Mouse (Mus musculus): Measurements from ENCODE around the gene Adra1b. TPM values are rescaled to one million over a fixed set of nuclear protein-coding genes. Genes with fewer than 3 reads are reported as not detected.

The Adra1b gene
- total and polyA plus RNA-seq, 3 experiments = 0.11 TPM; not detected in 2

GRCm38 (mm10) chr11:43933480-43933879, 32.5 kb upstream of the Adra1b start:
- H3K27me3 ChIP-seq (ENCODE audit: insufficient read depth, low read length) = peaks cover 2% of the 10 kb centered on the region; the same call in 1 of the 2 replicates
- DNase-seq (ENCODE audit: low spot score) (no peak), ATAC-seq (ENCODE audit: extremely low read depth, insufficient number of reproducible peaks, low FRiP score, poor library complexity, severe bottlenecking) (no peak)
- H3K36me3 ChIP-seq (replicated peaks) = no peaks in the 10 kb centered on the region
- TF ChIP-seq CTCF (IDR thresholded peaks at IDR 0.05; ENCODE audit: low read depth, low read length) = no peak
- no peak overlapping the region for H3K4me3 ChIP-seq (ENCODE audit: low read depth, low read length)
- H3K4me1 ChIP-seq (ENCODE audit: insufficient read depth, low read depth, low read length) = no peaks in the 10 kb centered on the region
- no peaks in the 10 kb centered on the region for H3K9me3 ChIP-seq (replicated peaks)

GRCm38 (mm10) chr11:43933000-43933399, 32.0 kb upstream of the Adra1b start:
- no peak overlapping the region for H3K4me3 ChIP-seq (ENCODE audit: low read depth, low read length)
- no peaks in the 10 kb centered on the region for H3K9me3 ChIP-seq (replicated peaks)
- peaks cover 2% of the 10 kb centered on the region; the same call in 1 of the 2 replicates for H3K27me3 ChIP-seq (ENCODE audit: insufficient read depth, low read length)
- TF ChIP-seq CTCF (IDR thresholded peaks at IDR 0.05; ENCODE audit: low read depth, low read length) (no peak), POLR2AphosphoS5 (IDR thresholded peaks at IDR 0.05; ENCODE audit: insufficient replicate concordance, low read depth, low read length) (no peak), TAL1 (conservative IDR thresholded peaks at IDR 0.05; ENCODE audit: low read depth, low read length) (no peak), GATA1 (IDR thresholded peaks at IDR 0.05; ENCODE audit: borderline replicate concordance, low read length) (no peak), GATA2 (IDR thresholded peaks at IDR 0.05; ENCODE audit: borderline replicate concordance, low read depth, low read length) (no peak)
- no peak for DNase-seq (ENCODE audit: low spot score)
- H3K4me1 ChIP-seq (ENCODE audit: insufficient read depth, low read depth, low read length) = no peaks in the 10 kb centered on the region
- ATAC-seq (ENCODE audit: extremely low read depth, insufficient number of reproducible peaks, low FRiP score, poor library complexity, severe bottlenecking) = no peak
- H3K36me3 ChIP-seq (replicated peaks) = no peaks in the 10 kb centered on the region

- H3K27me3 ChIP-seq (ENCODE audit: insufficient read depth, low read length) = peaks cover 2% of the 10 kb centered on the region; the same call in 1 of the 2 replicates
- TF ChIP-seq GATA1 (IDR thresholded peaks at IDR 0.05; ENCODE audit: borderline replicate concordance, low read length) (no peak), GATA2 (IDR thresholded peaks at IDR 0.05; ENCODE audit: borderline replicate concordance, low read depth, low read length) (no peak), TAL1 (conservative IDR thresholded peaks at IDR 0.05; ENCODE audit: low read depth, low read length) (no peak), POLR2AphosphoS5 (IDR thresholded peaks at IDR 0.05; ENCODE audit: insufficient replicate concordance, low read depth, low read length) (no peak), CTCF (IDR thresholded peaks at IDR 0.05; ENCODE audit: low read depth, low read length) (no peak)
- no peak for DNase-seq (ENCODE audit: low spot score)
- H3K36me3 ChIP-seq (replicated peaks) = no peaks in the 10 kb centered on the region
- no peak overlapping the region for H3K4me3 ChIP-seq (ENCODE audit: low read depth, low read length)
- ATAC-seq (ENCODE audit: extremely low read depth, insufficient number of reproducible peaks, low FRiP score, poor library complexity, severe bottlenecking) = no peak
- H3K9me3 ChIP-seq (replicated peaks) = no peaks in the 10 kb centered on the region
- H3K4me1 ChIP-seq (ENCODE audit: insufficient read depth, low read depth, low read length) = no peaks in the 10 kb centered on the region
Observed at GRCm38 (mm10) chr11:43930191-43930590, 29.2 kb upstream of the Adra1b start.

- DNase-seq (ENCODE audit: low spot score) = no peak
- Histone ChIP-seq H3K9me3 (replicated peaks) (no peaks in the 10 kb centered on the region), H3K36me3 (replicated peaks) (no peaks in the 10 kb centered on the region), H3K4me1 (ENCODE audit: insufficient read depth, low read depth, low read length) (no peaks in the 10 kb centered on the region), H3K27me3 (ENCODE audit: insufficient read depth, low read length) (peaks cover 2% of the 10 kb centered on the region; the same call in 1 of the 2 replicates), H3K4me3 (ENCODE audit: low read depth, low read length) (no peak overlapping the region)
- ATAC-seq (ENCODE audit: extremely low read depth, insufficient number of reproducible peaks, low FRiP score, poor library complexity, severe bottlenecking) = no peak
- TF ChIP-seq GATA1 (IDR thresholded peaks at IDR 0.05; ENCODE audit: borderline replicate concordance, low read length) = no peak
- TF ChIP-seq CTCF (IDR thresholded peaks at IDR 0.05; ENCODE audit: low read depth, low read length) = no peak
- no peak for TF ChIP-seq POLR2AphosphoS5 (IDR thresholded peaks at IDR 0.05; ENCODE audit: insufficient replicate concordance, low read depth, low read length)
- no peak for TF ChIP-seq TAL1 (conservative IDR thresholded peaks at IDR 0.05; ENCODE audit: low read depth, low read length)
- TF ChIP-seq GATA2 (IDR thresholded peaks at IDR 0.05; ENCODE audit: borderline replicate concordance, low read depth, low read length) = no peak
Observed at GRCm38 (mm10) chr11:43929706-43930105, 28.7 kb upstream of the Adra1b start.

GRCm38 (mm10) chr11:43929178-43929577, 28.2 kb upstream of the Adra1b start:
- Histone ChIP-seq H3K36me3 (replicated peaks) (no peaks in the 10 kb centered on the region), H3K27me3 (ENCODE audit: insufficient read depth, low read length) (peaks cover 2% of the 10 kb centered on the region; the same call in 1 of the 2 replicates), H3K9me3 (replicated peaks) (no peaks in the 10 kb centered on the region), H3K4me3 (ENCODE audit: low read depth, low read length) (no peak overlapping the region), H3K4me1 (ENCODE audit: insufficient read depth, low read depth, low read length) (no peaks in the 10 kb centered on the region)
- no peak for TF ChIP-seq GATA2 (IDR thresholded peaks at IDR 0.05; ENCODE audit: borderline replicate concordance, low read depth, low read length)
- no peak for TF ChIP-seq TAL1 (conservative IDR thresholded peaks at IDR 0.05; ENCODE audit: low read depth, low read length)
- no peak for TF ChIP-seq GATA1 (IDR thresholded peaks at IDR 0.05; ENCODE audit: borderline replicate concordance, low read length)
- no peak for TF ChIP-seq POLR2AphosphoS5 (IDR thresholded peaks at IDR 0.05; ENCODE audit: insufficient replicate concordance, low read depth, low read length)
- no peak for DNase-seq (ENCODE audit: low spot score)
- no peak for ATAC-seq (ENCODE audit: extremely low read depth, insufficient number of reproducible peaks, low FRiP score, poor library complexity, severe bottlenecking)

- peaks cover 2% of the 10 kb centered on the region; the same call in 1 of the 2 replicates for H3K27me3 ChIP-seq (ENCODE audit: insufficient read depth, low read length)
- no peaks in the 10 kb centered on the region for H3K9me3 ChIP-seq (replicated peaks)
- H3K36me3 ChIP-seq (replicated peaks) = no peaks in the 10 kb centered on the region
- no peak for ATAC-seq (ENCODE audit: extremely low read depth, insufficient number of reproducible peaks, low FRiP score, poor library complexity, severe bottlenecking)
- no peak for DNase-seq (ENCODE audit: low spot score)
- H3K4me3 ChIP-seq (ENCODE audit: low read depth, low read length) = no peak overlapping the region
- TF ChIP-seq TAL1 (conservative IDR thresholded peaks at IDR 0.05; ENCODE audit: low read depth, low read length) (no peak), POLR2AphosphoS5 (IDR thresholded peaks at IDR 0.05; ENCODE audit: insufficient replicate concordance, low read depth, low read length) (no peak), GATA2 (IDR thresholded peaks at IDR 0.05; ENCODE audit: borderline replicate concordance, low read depth, low read length) (no peak), CTCF (IDR thresholded peaks at IDR 0.05; ENCODE audit: low read depth, low read length) (no peak), GATA1 (IDR thresholded peaks at IDR 0.05; ENCODE audit: borderline replicate concordance, low read length) (no peak)
- no peaks in the 10 kb centered on the region for H3K4me1 ChIP-seq (ENCODE audit: insufficient read depth, low read depth, low read length)
Observed at GRCm38 (mm10) chr11:43927133-43927815, 26.3 kb upstream of the Adra1b start.
